Mouse (Mus musculus) gastrocnemius, postnatal 36 days (tissue): ENCODE results near the gene Morc2b. TPM values are rescaled to one million over a fixed set of nuclear protein-coding genes. Genes with fewer than 3 reads are reported as not detected.
"Not testable (repeated sequence)": the region's sequence is repeated elsewhere in the genome, so short reads cannot be mapped to it uniquely, and the experiment has no call there.

Source experiments
- DNase-seq, 2 experiments: peaks; one replicate each; pipeline ENCODE4 v3.0.0; 2022
- intact Hi-C: fragments of 180-260 bp; cut with DNase I; formaldehyde crosslinking; loops from one replicate; pipeline ENCODE4 v1.15.1; 2025
- long read RNA-seq, 2 experiments: library from polyadenylated mRNA; stranded (forward); transcript quantifications; one replicate each; pipeline ENCODE4 v2.0.0; 2021
- total RNA-seq, 2 experiments: library from RNA; stranded (reverse); gene quantifications; 2 replicates each; pipeline ENCODE4 v1.2.3; 2021

Morc2b gene
- under 1 TPM; 0.07 to 0.20 TPM for total RNA-seq
- long read RNA-seq, experiment 1 = 0 reads
- long read RNA-seq, experiment 2 = 0 reads

GRCm38 (mm10) chr17:33139261-33139820 is at the start of gene Morc2b:
Gene Morc2b, minus strand, starts transcription at chr17:33139683.
- intact Hi-C loops = no loop called here
- DNase-seq = no peak

- intact Hi-C loops, DNase-seq: not testable (repeated sequence)
Observed at GRCm38 (mm10) chr17:33168147-33168546, 28.7 kb upstream of the Morc2b start, which contains the start of gene Olfr55. Gene Olfr55, plus strand, starts transcription at chr17:33168447.

GRCm38 (mm10) chr17:33126257-33126656 is 13.2 kb downstream of the Morc2b start:
- DNase-seq = no peak
- intact Hi-C loops = no loop called here

- DNase-seq = no peak
- intact Hi-C loops = no loop called here
Observed at GRCm38 (mm10) chr17:33124546-33124945, 14.9 kb downstream of the Morc2b start.

GRCm38 (mm10) chr17:33097396-33097795 is 42.1 kb downstream of the Morc2b start:
- intact Hi-C loops = loop anchor here (10.0 kb wide), 1 partner anchor 297 kb away; the partner anchor contains the start of gene Zfp101
- no peak for DNase-seq

- DNase-seq = peak; percentile 69 to 75
- intact Hi-C loops = loop anchor here (10.0 kb wide), 1 partner anchor 302 kb away; the partner anchor contains the start of gene Zfp101
Observed at GRCm38 (mm10) chr17:33092391-33093193, 46.9 kb downstream of the Morc2b start.

- no peak for DNase-seq
- intact Hi-C loops = loop anchor here (10.0 kb wide), 1 partner anchor 303 kb away; the partner anchor contains the start of gene Zfp101
Observed at GRCm38 (mm10) chr17:33091630-33092029, 47.9 kb downstream of the Morc2b start.

- peak; percentile 93 to 96 for DNase-seq
- intact Hi-C loops = no loop called here
Observed at GRCm38 (mm10) chr17:33089220-33089949, 50.1 kb downstream of the Morc2b start, which contains the start of gene Zfp563. Gene Zfp563, plus strand, starts transcription at chr17:33089310.

GRCm38 (mm10) chr17:33067958-33068357 is 71.5 kb downstream of the Morc2b start, which contains the start of gene 4921501E09Rik:
Gene 4921501E09Rik, minus strand, starts transcription at chr17:33068058.
- DNase-seq = no peak
- intact Hi-C loops = no loop called here

Other genes starting within 250 kb of the Morc2b start
- gene Zfp870, start 248.0 kb downstream of the Morc2b start, total RNA-seq = 1 to 10 TPM; 3.8 to 6.8 TPM
- under 1 TPM in 1 of 2 experiments, not detected in 1; 0.27 TPM for gene Cyp4f14, start 222.3 kb downstream of the Morc2b start, total RNA-seq
- gene Cyp4f13, start 192.3 kb downstream of the Morc2b start, total RNA-seq = 10 to 100 TPM in 1 of 2 experiments, 1 to 10 TPM in 1; 8.6 to 10.8 TPM
- 1 to 10 TPM; 1.3 to 1.5 TPM for gene Zfp472, start 173.9 kb downstream of the Morc2b start, total RNA-seq
- 1 to 10 TPM; 3.1 to 5.4 TPM for gene Zfp952, start 146.6 kb downstream of the Morc2b start, total RNA-seq
- gene Zfp763, start 106.3 kb downstream of the Morc2b start, total RNA-seq = 1 to 10 TPM; 1.5 to 2.4 TPM
- not detected for gene 4921501E09Rik, start 71.6 kb downstream of the Morc2b start, total RNA-seq
- 1 to 10 TPM; 3.1 to 4.8 TPM for gene Zfp563, start 50.4 kb downstream of the Morc2b start, total RNA-seq
- not detected for gene Olfr55, start 28.8 kb upstream of the Morc2b start, total RNA-seq
- not detected for gene Olfr239, start 51.6 kb upstream of the Morc2b start, total RNA-seq
- gene Olfr1564, start 82.0 kb upstream of the Morc2b start, total RNA-seq = under 1 TPM; 0.15 to 0.23 TPM
- gene Zfp955a, start 115.5 kb upstream of the Morc2b start, total RNA-seq = 1 to 10 TPM; 3.0 to 5.4 TPM
- not detected for gene Olfr63, start 125.0 kb upstream of the Morc2b start, total RNA-seq
- 10 to 100 TPM in 1 of 2 experiments, 1 to 10 TPM in 1; 8.2 to 10.3 TPM for gene Zfp955b, start 149.9 kb upstream of the Morc2b start, total RNA-seq
- 1 to 10 TPM; 2.6 to 2.7 TPM for gene Zfp81, start 219.2 kb upstream of the Morc2b start, total RNA-seq